Mouse (Mus musculus): ENCODE data around the gene C1qa. TPM values are rescaled to one million over a fixed set of nuclear protein-coding genes. Genes with fewer than 3 reads are reported as not detected.

C1qa gene
- 136 and 239 TPM in 2 replicates for polyA plus RNA-seq (2011; ENCODE audit: insufficient read depth, insufficient read length, low replicate concordance, missing spikeins)

GRCm38 (mm10) chr4:136898637-136899036, at the start of gene C1qa:
TSS of gene C1qa (minus strand) at chr4:136898803.
- peak within 1 kb of the TSS; percentile 14 for H3K4me3 ChIP-seq (replicated peaks; ENCODE audit: control insufficient read depth, low read depth, low read length)
- no peak for TF ChIP-seq CTCF (IDR thresholded peaks at IDR 0.05; ENCODE audit: control insufficient read depth, insufficient read depth, low read length)
- no peak for TF ChIP-seq POLR2A (IDR thresholded peaks at IDR 0.05; ENCODE audit: borderline replicate concordance, control insufficient read depth, low read depth, low read length)
- WGBS, result 56% methylated on average over 9 of the region's 9 CpGs

DNA sequence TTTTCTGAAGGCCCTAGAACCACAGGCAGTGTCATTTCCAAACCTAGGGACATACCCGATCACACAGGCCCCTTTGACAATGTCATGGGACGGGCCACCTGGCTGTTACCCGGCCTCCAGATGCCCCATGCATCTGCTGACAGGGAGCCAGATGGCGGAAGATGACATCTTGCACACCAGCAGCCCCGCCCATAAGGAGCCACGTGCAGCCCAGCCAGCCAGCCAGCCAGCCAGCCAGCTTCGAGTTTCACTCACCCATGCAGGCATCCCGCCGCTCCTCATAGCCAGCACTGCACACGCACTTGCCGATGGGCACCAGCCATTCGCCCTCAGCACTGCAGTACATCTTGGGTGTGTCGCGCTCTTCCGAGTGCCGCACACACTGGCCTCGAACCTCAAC, 46.8 kb upstream of the C1qa start:
- WGBS, result 70% methylated on average over 17 of the region's 17 CpGs
- no peak overlapping the region for H3K4me3 ChIP-seq (replicated peaks; ENCODE audit: control insufficient read depth, low read depth, low read length)
- TF ChIP-seq CTCF (IDR thresholded peaks at IDR 0.05; ENCODE audit: control insufficient read depth, insufficient read depth, low read length) (no peak), POLR2A (IDR thresholded peaks at IDR 0.05; ENCODE audit: borderline replicate concordance, control insufficient read depth, low read depth, low read length) (no peak)

More at GRCm38 (mm10) chr4:136898637-136899036, at the start of gene C1qa:
- Histone ChIP-seq H3K27ac (ENCODE audit: control insufficient read depth, insufficient read depth, low read depth, low read length, poor library complexity) (0 out of 2 replicates have a peak within 1 kb of the TSS, but pooled peaks have one; percentile 28), H3K4me1 (ENCODE audit: control insufficient read depth, insufficient read depth, low read length) (no peaks in the 10 kb centered on the region)

GRCm38 (mm10) chr4:136944558-136945350, 46.2 kb upstream of the C1qa start:
- Histone ChIP-seq H3K4me3 (replicated peaks; ENCODE audit: control insufficient read depth, low read depth, low read length) (no peak overlapping the region), H3K4me1 (ENCODE audit: control insufficient read depth, insufficient read depth, low read length) (no peaks in the 10 kb centered on the region), H3K27ac (ENCODE audit: control insufficient read depth, insufficient read depth, low read depth, low read length, poor library complexity) (no peak overlapping the region)
- TF ChIP-seq CTCF (IDR thresholded peaks at IDR 0.05; ENCODE audit: control insufficient read depth, insufficient read depth, low read length) (no peak), POLR2A (IDR thresholded peaks at IDR 0.05; ENCODE audit: borderline replicate concordance, control insufficient read depth, low read depth, low read length) (no peak)
- 79% methylated on average over 11 of the region's 11 CpGs for WGBS

More for the DNA sequence above, 46.8 kb upstream of the C1qa start:
- Histone ChIP-seq H3K4me1 (ENCODE audit: control insufficient read depth, insufficient read depth, low read length) (no peaks in the 10 kb centered on the region), H3K27ac (ENCODE audit: control insufficient read depth, insufficient read depth, low read depth, low read length, poor library complexity) (no peak overlapping the region)

- Histone ChIP-seq H3K4me3 (replicated peaks; ENCODE audit: control insufficient read depth, low read depth, low read length) (no peak overlapping the region), H3K4me1 (ENCODE audit: control insufficient read depth, insufficient read depth, low read length) (no peaks in the 10 kb centered on the region), H3K27ac (ENCODE audit: control insufficient read depth, insufficient read depth, low read depth, low read length, poor library complexity) (no peak overlapping the region)
- no peak for TF ChIP-seq POLR2A (IDR thresholded peaks at IDR 0.05; ENCODE audit: borderline replicate concordance, control insufficient read depth, low read depth, low read length)
- no peak for TF ChIP-seq CTCF (IDR thresholded peaks at IDR 0.05; ENCODE audit: control insufficient read depth, insufficient read depth, low read length)
- WGBS, result 17% methylated on average over 13 of the region's 13 CpGs
Observed at GRCm38 (mm10) chr4:136943175-136943574, 44.6 kb upstream of the C1qa start.

DNA sequence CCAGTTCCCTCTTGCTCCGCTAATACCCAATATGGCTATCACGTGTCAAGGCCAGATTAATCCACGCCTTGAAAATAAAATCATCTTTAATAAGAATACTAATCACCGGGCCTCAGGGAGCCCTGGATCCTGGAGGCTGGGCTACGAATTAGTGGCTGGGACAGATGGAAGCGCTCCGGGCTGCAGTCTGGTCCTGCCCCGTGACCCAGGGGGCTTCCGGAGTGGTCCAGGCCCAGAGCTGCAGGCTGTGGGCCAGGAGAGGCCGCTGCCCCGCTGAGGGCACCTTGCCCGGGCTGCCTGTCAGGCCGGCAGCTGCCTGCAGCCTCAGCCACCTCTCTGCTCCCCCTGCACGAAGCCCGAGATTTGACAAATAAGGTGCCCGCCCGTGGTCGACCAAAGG, 44.2 kb upstream of the C1qa start:
- H3K27ac ChIP-seq (ENCODE audit: control insufficient read depth, insufficient read depth, low read depth, low read length, poor library complexity), result no peak overlapping the region
- TF ChIP-seq POLR2A (IDR thresholded peaks at IDR 0.05; ENCODE audit: borderline replicate concordance, control insufficient read depth, low read depth, low read length) (no peak), CTCF (IDR thresholded peaks at IDR 0.05; ENCODE audit: control insufficient read depth, insufficient read depth, low read length) (no peak)
- H3K4me1 ChIP-seq (ENCODE audit: control insufficient read depth, insufficient read depth, low read length), result no peaks in the 10 kb centered on the region
- 15% methylated on average over 18 of the region's 18 CpGs for WGBS
- no peak overlapping the region for H3K4me3 ChIP-seq (replicated peaks; ENCODE audit: control insufficient read depth, low read depth, low read length)

DNA sequence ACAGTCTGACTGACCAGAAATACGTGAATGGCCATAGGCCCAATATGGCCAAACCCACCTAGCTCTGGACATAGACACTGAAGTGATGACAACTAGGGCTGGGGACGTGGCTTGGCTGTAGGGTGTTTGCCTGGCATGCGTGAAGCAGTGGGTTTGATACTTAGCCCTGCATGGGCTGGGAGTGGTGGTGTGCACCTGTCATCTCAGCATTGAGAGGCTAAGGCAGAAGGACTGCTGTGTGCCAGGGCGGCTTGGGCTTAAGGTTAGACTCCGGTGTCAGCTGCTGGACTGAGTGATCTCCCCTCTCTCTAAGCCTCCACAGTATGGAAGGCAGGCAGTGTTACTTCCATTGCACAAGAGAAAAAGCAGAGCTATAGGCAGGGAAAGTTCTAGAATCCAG, 39.3 kb upstream of the C1qa start:
- Histone ChIP-seq H3K27ac (ENCODE audit: control insufficient read depth, insufficient read depth, low read depth, low read length, poor library complexity) (no peak overlapping the region), H3K4me3 (replicated peaks; ENCODE audit: control insufficient read depth, low read depth, low read length) (no peak overlapping the region), H3K4me1 (ENCODE audit: control insufficient read depth, insufficient read depth, low read length) (no peaks in the 10 kb centered on the region)
- TF ChIP-seq CTCF (IDR thresholded peaks at IDR 0.05; ENCODE audit: control insufficient read depth, insufficient read depth, low read length), result no peak
- TF ChIP-seq POLR2A (IDR thresholded peaks at IDR 0.05; ENCODE audit: borderline replicate concordance, control insufficient read depth, low read depth, low read length), result no peak
- 76% methylated on average over 5 of the region's 5 CpGs for WGBS

- TF ChIP-seq POLR2A (IDR thresholded peaks at IDR 0.05; ENCODE audit: borderline replicate concordance, control insufficient read depth, low read depth, low read length), result no peak
- no peak for TF ChIP-seq CTCF (IDR thresholded peaks at IDR 0.05; ENCODE audit: control insufficient read depth, insufficient read depth, low read length)
- Histone ChIP-seq H3K4me1 (ENCODE audit: control insufficient read depth, insufficient read depth, low read length) (no peaks in the 10 kb centered on the region), H3K27ac (ENCODE audit: control insufficient read depth, insufficient read depth, low read depth, low read length, poor library complexity) (no peak overlapping the region), H3K4me3 (replicated peaks; ENCODE audit: control insufficient read depth, low read depth, low read length) (no peak overlapping the region)
- 59% methylated on average over 4 of the region's 4 CpGs for WGBS
Observed at GRCm38 (mm10) chr4:136937344-136937743, 38.7 kb upstream of the C1qa start.

GRCm38 (mm10) chr4:136934746-136935613, 36.4 kb upstream of the C1qa start:
- no peak for TF ChIP-seq POLR2A (IDR thresholded peaks at IDR 0.05; ENCODE audit: borderline replicate concordance, control insufficient read depth, low read depth, low read length)
- no peak for TF ChIP-seq CTCF (IDR thresholded peaks at IDR 0.05; ENCODE audit: control insufficient read depth, insufficient read depth, low read length)
- WGBS, result 32% methylated on average over 18 of the region's 18 CpGs
- Histone ChIP-seq H3K4me1 (ENCODE audit: control insufficient read depth, insufficient read depth, low read length) (no peaks in the 10 kb centered on the region), H3K27ac (ENCODE audit: control insufficient read depth, insufficient read depth, low read depth, low read length, poor library complexity) (no peak overlapping the region), H3K4me3 (replicated peaks; ENCODE audit: control insufficient read depth, low read depth, low read length) (no peak overlapping the region)
